Mouse (Mus musculus) spleen, adult 2 months (tissue): ENCODE data around the gene Mre11a.

Source experiments
- CTCF ChIP-seq: fragments of 200-500 bp; IDR thresholded peaks from 2 replicates; pipeline ENCODE4 v1.5.1; 2011; ENCODE audit warnings: mild to moderate bottlenecking, inconsistent platforms; ENCODE audit not compliant: insufficient read depth, insufficient read length, insufficient replicate concordance; ENCODE audit errors: extremely low read depth
- POLR2A ChIP-seq: fragments of 200-500 bp; IDR thresholded peaks from 2 replicates; pipeline ENCODE4 v1.6.1; 2011; ENCODE audit warnings: low read depth, low read length, inconsistent platforms

DNA sequence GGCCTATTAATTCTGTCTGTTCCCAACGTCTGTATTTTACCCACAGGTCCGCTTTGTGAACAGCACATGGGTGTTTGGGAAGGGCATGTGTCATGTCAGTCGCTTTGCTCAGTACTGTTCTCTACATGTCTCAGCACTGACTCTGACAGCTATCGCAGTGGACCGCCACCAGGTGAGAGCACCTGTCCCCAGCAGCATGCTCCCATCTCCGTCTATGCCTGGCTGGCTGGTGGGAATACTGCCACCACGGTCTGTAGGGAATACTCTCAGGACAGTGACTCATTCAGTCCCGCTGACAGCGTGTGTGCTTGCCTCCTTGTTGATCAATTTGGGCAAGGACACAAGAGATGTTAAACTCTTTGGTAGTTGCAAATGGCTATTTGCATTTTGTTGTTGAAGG, 80.3 kb downstream of the Mre11a start:
- no peak for TF ChIP-seq CTCF
- no peak for TF ChIP-seq POLR2A
